ENCODE assay signal across 8 mouse cellular contexts in genomic region chrX:12762334-12763126, GRCm38 (mm10). TPM values are rescaled to one million over a fixed set of nuclear protein-coding genes. Genes with fewer than 3 reads are reported as not detected.
DNase-seq lines count a peak whose midpoint lies in the region; ATAC-seq and TF ChIP-seq lines count a peak whose summit lies in the region.

No protein-coding gene starts in this region.

- no peaks in the 10 kb centered on the region for H3K36me3 ChIP-seq in heart, embryonic 14.5 days (ENCODE audit: control insufficient read depth, insufficient read depth, low read length)
- no peaks in the 10 kb centered on the region for H3K36me3 ChIP-seq in E14TG2a.4 (ENCODE audit: insufficient read depth, low read length)
- H3K36me3 ChIP-seq in embryonic facial prominence, embryonic 12.5 days: no peaks in the 10 kb centered on the region
- no peaks in the 10 kb centered on the region for H3K36me3 ChIP-seq in limb, embryonic 14.5 days (ENCODE audit: control insufficient read depth, insufficient read depth, low read length)
- no peaks in the 10 kb centered on the region for H3K36me3 ChIP-seq in stomach, embryonic 15.5 days

- peak overlapping the region; percentile 89 for H3K9ac ChIP-seq in heart, embryonic 14.5 days (ENCODE audit: low read length)
- peak overlapping the region; percentile 79 for H3K9ac ChIP-seq in embryonic facial prominence, embryonic 12.5 days
- H3K9ac ChIP-seq in limb, embryonic 14.5 days (ENCODE audit: low read depth, low read length, severe bottlenecking): peak overlapping the region; percentile 78
- 0 out of 2 replicates have a peak overlapping the region, but pooled peaks have one; percentile 12 for H3K9ac ChIP-seq in stomach, embryonic 15.5 days

- no peaks in the 10 kb centered on the region for H3K9me3 ChIP-seq in heart, embryonic 14.5 days (ENCODE audit: control insufficient read depth, low read length)
- no peaks in the 10 kb centered on the region for H3K9me3 ChIP-seq in E14TG2a.4 (ENCODE audit: low read length)
- no peaks in the 10 kb centered on the region for H3K9me3 ChIP-seq in embryonic facial prominence, embryonic 12.5 days
- H3K9me3 ChIP-seq in limb, embryonic 14.5 days (ENCODE audit: control insufficient read depth, low read length): no peaks in the 10 kb centered on the region
- H3K9me3 ChIP-seq in stomach, embryonic 15.5 days: no peaks in the 10 kb centered on the region

- no peak for TF ChIP-seq POLR2A in limb, embryonic 14.5 days (IDR thresholded peaks at IDR 0.05; ENCODE audit: borderline replicate concordance, extremely low read depth, insufficient read depth, insufficient read length)

- 14% methylated on average over 19 of the region's 32 CpGs for whole genome bisulfite sequencing in heart, embryonic 14.5 days
- 16% methylated on average over 32 of the region's 32 CpGs for WGBS in embryonic facial prominence, embryonic 12.5 days
- 20% methylated on average over 27 of the region's 32 CpGs for WGBS in limb, embryonic 14.5 days
- WGBS in stomach, embryonic 15.5 days: 15% methylated on average over 32 of the region's 32 CpGs

- peaks cover 11% of the 10 kb centered on the region; the same call in 1 of the 2 replicates for H3K27me3 ChIP-seq in heart, embryonic 14.5 days (ENCODE audit: control insufficient read depth, insufficient read depth, low read length)
- no peaks in the 10 kb centered on the region for H3K27me3 ChIP-seq in E14TG2a.4 (ENCODE audit: insufficient read depth, low read length)
- H3K27me3 ChIP-seq in embryonic facial prominence, embryonic 12.5 days: peaks cover 11% of the 10 kb centered on the region
- peaks cover 3% of the 10 kb centered on the region; the same call in 1 of the 2 replicates for H3K27me3 ChIP-seq in limb, embryonic 14.5 days (ENCODE audit: control insufficient read depth, insufficient read depth, low read length)
- peaks cover 4% of the 10 kb centered on the region; the same call in 1 of the 2 replicates for H3K27me3 ChIP-seq in stomach, embryonic 15.5 days (replicated peaks)

- no peak for TF ChIP-seq CTCF in E14TG2a.4 (conservative IDR thresholded peaks at IDR 0.05; ENCODE audit: low read length)

- H3K27ac ChIP-seq in heart, embryonic 14.5 days (replicated peaks in 1 of 2; ENCODE audit: control insufficient read depth in 1 of 2, insufficient read depth in 1 of 2, low read depth in 2 of 2, low read length in 2 of 2): peak overlapping the region; percentile 96 to 97
- H3K27ac ChIP-seq in embryonic facial prominence, embryonic 12.5 days: peak overlapping the region; percentile 97
- H3K27ac ChIP-seq in limb, embryonic 14.5 days (replicated peaks; ENCODE audit: low read depth, low read length): peak overlapping the region; percentile 94
- peak overlapping the region; percentile 97 for H3K27ac ChIP-seq in stomach, embryonic 15.5 days

- peak overlapping the region; percentile 69 to 76 for H3K4me3 ChIP-seq in heart, embryonic 14.5 days (ENCODE audit: control insufficient read depth in 1 of 2, insufficient read depth in 1 of 2, low read depth in 1 of 2, low read length in 2 of 2)
- H3K4me3 ChIP-seq in E14TG2a.4 (replicated peaks; ENCODE audit: low read length): peak overlapping the region; percentile 82
- peak overlapping the region; percentile 62 for H3K4me3 ChIP-seq in embryonic facial prominence, embryonic 12.5 days
- H3K4me3 ChIP-seq in limb, embryonic 14.5 days (replicated peaks; ENCODE audit: low read length): peak overlapping the region; percentile 57
- peak overlapping the region; percentile 62 for H3K4me3 ChIP-seq in stomach, embryonic 15.5 days (replicated peaks)

- H3K4me2 ChIP-seq in heart, embryonic 14.5 days (ENCODE audit: low read length): peak overlapping the region; percentile 71
- H3K4me2 ChIP-seq in embryonic facial prominence, embryonic 12.5 days (replicated peaks): peak overlapping the region; percentile 50
- H3K4me2 ChIP-seq in limb, embryonic 14.5 days (replicated peaks; ENCODE audit: low read depth, low read length, severe bottlenecking): peak overlapping the region; percentile 55
- peak overlapping the region; percentile 47 for H3K4me2 ChIP-seq in stomach, embryonic 15.5 days

- no peak for ATAC-seq in heart, embryonic 14.5 days (ENCODE audit: insufficient number of reproducible peaks, insufficient read depth, low FRiP score, low read depth)
- ATAC-seq in embryonic facial prominence, embryonic 12.5 days (ENCODE audit: insufficient number of reproducible peaks, insufficient read depth, low FRiP score, low TSS enrichment): no peak
- peak; percentile 4; the same call in 1 of the 2 replicates for ATAC-seq in limb, embryonic 14.5 days (ENCODE audit: low FRiP score, low read depth)
- no peak for ATAC-seq in stomach, embryonic 15.5 days (ENCODE audit: insufficient read depth, low FRiP score, low read depth)

- intact Hi-C loops in heart, postnatal 10 days (cut with DNase I): loop anchor here (5.0 kb wide), 1 partner anchor 75 kb away; no protein-coding TSS in a partner anchor

- DNase-seq in heart, postnatal 10 days: no peak
- DNase-seq in limb, embryonic 14.5 days (ENCODE audit: low spot score): no peak
- no peak for DNase-seq in layer of hippocampus, adult 9-11 months
- DNase-seq in frontal cortex, postnatal 25 days (ENCODE audit: low spot score in 2 of 2): no peak

- peaks cover 0 to 6% of the 10 kb centered on the region in 2 experiments; a peak in 1 of 4 replicates for H3K4me1 ChIP-seq in heart, embryonic 14.5 days (ENCODE audit: control insufficient read depth in 2 of 2, insufficient read depth in 2 of 2, low read length in 2 of 2)
- H3K4me1 ChIP-seq in E14TG2a.4 (replicated peaks; ENCODE audit: low read depth, low read length): peaks cover 54% of the 10 kb centered on the region
- H3K4me1 ChIP-seq in embryonic facial prominence, embryonic 12.5 days: no peaks in the 10 kb centered on the region
- H3K4me1 ChIP-seq in limb, embryonic 14.5 days (ENCODE audit: control insufficient read depth, insufficient read depth, low read length): no peaks in the 10 kb centered on the region
- no peaks in the 10 kb centered on the region; the same call in 1 of the 2 replicates for H3K4me1 ChIP-seq in stomach, embryonic 15.5 days

RNA-seq across cellular contexts. Expression of gene Med14, which starts 0.7 kb away (rescaled TPM):
- polyA plus RNA-seq in heart, embryonic 14.5 days (2014; fragmentation: Nextera tagmentation; extraction: Ambion mirVana): 28.0 and 30.3 TPM in 2 replicates
- 10 to 100 TPM; 34.8 to 36.7 TPM for total RNA-seq in heart, postnatal 10 days (2021)
- 13.5 and 13.8 TPM in 2 replicates for polyA plus RNA-seq in embryonic facial prominence, embryonic 12.5 days (2016; fragmentation: Nextera tagmentation; extraction: Ambion mirVana)
- polyA plus RNA-seq in limb, embryonic 14.5 days (2012; rRNA removed): 27.8 and 34.5 TPM in 2 replicates
- 25.0 and 25.1 TPM in 2 replicates for polyA plus RNA-seq in limb, embryonic 14.5 days (2014; fragmentation: Nextera tagmentation; extraction: Ambion mirVana)
- 10.8 and 12.9 TPM in 2 replicates for polyA plus RNA-seq in stomach, embryonic 15.5 days (2015; fragmentation: Nextera tagmentation; extraction: Ambion mirVana)

Comparison
In these comparisons a context has a peak if more than half of its experiments do, and no peak if none do; other contexts are left out.
1. H3K9ac ChIP-seq: peak in every context shown above with its lines; median percentile 89 in heart, embryonic 14.5 days; 79 in embryonic facial prominence, embryonic 12.5 days; 78 in limb, embryonic 14.5 days; 12 in stomach, embryonic 15.5 days.